21 mouse cellular contexts compared by ENCODE assay signal in the genomic region with DNA sequence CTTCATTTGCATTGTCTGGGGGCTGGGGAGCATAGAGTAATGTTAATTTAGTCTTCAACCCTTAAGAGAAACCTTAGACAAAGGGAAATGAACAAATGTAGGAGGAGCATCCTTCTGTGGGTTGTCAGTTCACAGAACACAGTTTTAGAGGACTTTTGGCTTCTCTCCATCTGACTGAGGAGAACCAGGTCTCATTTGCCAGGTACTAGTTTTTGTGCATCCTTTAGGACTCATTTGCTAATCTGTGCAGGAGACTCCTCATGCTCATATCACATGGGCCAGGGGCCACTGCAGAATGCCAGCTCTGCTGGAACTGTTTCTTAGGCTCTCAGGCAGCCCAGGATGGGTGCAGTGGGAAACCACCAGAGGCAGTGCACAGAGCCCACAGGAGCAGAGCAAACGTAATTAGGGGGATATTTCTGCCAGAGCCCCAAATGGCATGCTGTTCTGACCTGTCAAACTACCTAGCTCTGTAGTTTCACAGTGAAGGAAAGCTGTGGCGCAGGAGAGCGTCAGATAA. TPM values are rescaled to one million over a fixed set of nuclear protein-coding genes. Genes with fewer than 3 reads are reported as not detected.
DNase-seq lines count a peak whose midpoint lies in the region; ATAC-seq and TF ChIP-seq lines count a peak whose summit lies in the region.
"Had no signal": no experiment of that assay in that cellular context is flagged by ENCODE, and none has a peak within 500 bp of the region (broad histone marks: within the 10 kb centered on the region; RNA-seq: fewer than 3 reads in every experiment).

No protein-coding gene starts in this region.

- H3K36me3 ChIP-seq in forebrain, embryonic 13.5 days (ENCODE audit: poor library complexity, severe bottlenecking) = peaks cover 5% of the 10 kb centered on the region; the same call in 1 of the 2 replicates
- no peaks in the 10 kb centered on the region for H3K36me3 ChIP-seq in hindbrain, postnatal 0 days (ENCODE audit: insufficient read depth, low read length)
- H3K36me3 ChIP-seq in neural tube, embryonic 13.5 days = no peaks in the 10 kb centered on the region
- H3K36me3 ChIP-seq: G1E; limb, embryonic 10.5 days; liver, embryonic 15.5 days had no signal

- peak overlapping the region; percentile 80 for H3K4me2 ChIP-seq in forebrain, embryonic 13.5 days
- peak overlapping the region; percentile 80 for H3K4me2 ChIP-seq in hindbrain, postnatal 0 days (ENCODE audit: low read depth, low read length)
- peak overlapping the region; percentile 56 for H3K4me2 ChIP-seq in neural tube, embryonic 13.5 days
- H3K4me2 ChIP-seq: liver, embryonic 15.5 days had no signal

- peak overlapping the region; percentile 69 for H3K9ac ChIP-seq in forebrain, embryonic 13.5 days
- 0 out of 2 replicates have a peak overlapping the region, but pooled peaks have one; percentile 17 for H3K9ac ChIP-seq in hindbrain, postnatal 0 days (replicated peaks; ENCODE audit: low read length)
- peak overlapping the region; percentile 83 for H3K9ac ChIP-seq in neural tube, embryonic 13.5 days
- H3K9ac ChIP-seq: liver, embryonic 15.5 days had no signal

- H3K9me3 ChIP-seq in forebrain, embryonic 13.5 days (replicated peaks) = no peaks in the 10 kb centered on the region
- no peaks in the 10 kb centered on the region for H3K9me3 ChIP-seq in hindbrain, postnatal 0 days (ENCODE audit: low read length)
- no peaks in the 10 kb centered on the region for H3K9me3 ChIP-seq in neural tube, embryonic 13.5 days
- H3K9me3 ChIP-seq: limb, embryonic 10.5 days; liver, embryonic 15.5 days had no signal

- H3K27ac ChIP-seq in forebrain, embryonic 13.5 days = peak overlapping the region; percentile 97
- peak overlapping the region; percentile 54 for H3K27ac ChIP-seq in hindbrain, postnatal 0 days
- H3K27ac ChIP-seq in neural tube, embryonic 13.5 days (replicated peaks) = peak overlapping the region; percentile 96
- H3K27ac ChIP-seq: gastrocnemius, adult 2 months; limb, embryonic 10.5 days; liver, embryonic 15.5 days had no signal

- peak; percentile 56 for DNase-seq in brain, adult 2 months (ENCODE audit: low read depth, low spot score)
- peak; percentile 31 for DNase-seq in hindbrain, postnatal 0 days (ENCODE audit: low spot score)
- DNase-seq in frontal cortex, postnatal 14 days (ENCODE audit: low spot score in 2 of 2) = no peak
- DNase-seq: adrenal gland, postnatal 36 days; cerebellum, adult 11 months; gastrocnemius, adult 2 months; heart, postnatal 14 days; kidney, adult 11 months; kidney, postnatal 14 days; lung, postnatal 4 days; spleen, adult 18-20 months; thymus, postnatal 4 days had no signal

- WGBS in forebrain, embryonic 13.5 days = 22% methylated on average over 3 of the region's 3 CpGs
- WGBS in hindbrain, postnatal 0 days = 36% methylated on average over 3 of the region's 3 CpGs
- WGBS in neural tube, embryonic 13.5 days = 20% methylated on average over 3 of the region's 3 CpGs

- TF ChIP-seq CTCF in hindbrain, postnatal 0 days (IDR thresholded peaks at IDR 0.05; ENCODE audit: low read depth) = no peak

- peaks cover 44% of the 10 kb centered on the region for H3K27me3 ChIP-seq in forebrain, embryonic 13.5 days
- H3K27me3 ChIP-seq in hindbrain, postnatal 0 days (ENCODE audit: insufficient read depth, low read length) = peaks cover 41% of the 10 kb centered on the region
- H3K27me3 ChIP-seq in neural tube, embryonic 13.5 days = peaks cover 67% of the 10 kb centered on the region

- H3K4me3 ChIP-seq in forebrain, embryonic 13.5 days = peak overlapping the region; percentile 55
- H3K4me3 ChIP-seq in hindbrain, postnatal 0 days (ENCODE audit: low read length) = peak overlapping the region; percentile 49
- peak overlapping the region; percentile 50 for H3K4me3 ChIP-seq in neural tube, embryonic 13.5 days
- H3K4me3 ChIP-seq: erythroblast, embryonic 14.5 days; gastrocnemius, adult 2 months; limb, embryonic 10.5 days; liver, embryonic 15.5 days had no signal

- H3K4me1 ChIP-seq in forebrain, embryonic 13.5 days = peaks cover 17% of the 10 kb centered on the region
- peaks cover 2% of the 10 kb centered on the region; the same call in 1 of the 2 replicates for H3K4me1 ChIP-seq in hindbrain, postnatal 0 days (ENCODE audit: insufficient read depth, low read length)
- peaks cover 19% of the 10 kb centered on the region for H3K4me1 ChIP-seq in neural tube, embryonic 13.5 days (replicated peaks)
- H3K4me1 ChIP-seq: liver, embryonic 15.5 days had no signal

- ATAC-seq in forebrain, embryonic 13.5 days = peak; percentile 41; the same call in 1 of the 2 replicates
- ATAC-seq in hindbrain, postnatal 0 days = no peak
- peak; percentile 64 for ATAC-seq in neural tube, embryonic 13.5 days (ENCODE audit: low read depth)
- no peak for ATAC-seq in frontal cortex, adult (ENCODE audit: low TSS enrichment)
- no peak for ATAC-seq in cerebellum, adult (ENCODE audit: insufficient number of reproducible peaks, low FRiP score, low TSS enrichment)

RNA-seq across cellular contexts. Expression of gene Gad2, which starts 5.2 kb away (rescaled TPM):
- polyA plus RNA-seq in forebrain, embryonic 13.5 days (2015; fragmentation: Nextera tagmentation; extraction: Ambion mirVana) = 86.1 and 90.4 TPM in 2 replicates
- total RNA-seq in hindbrain, postnatal 0 days (2014; rRNA removed) = 34.9 and 40.0 TPM in 2 replicates
- 46.1 and 48.3 TPM in 2 replicates for polyA plus RNA-seq in hindbrain, postnatal 0 days (2015; fragmentation: Nextera tagmentation; extraction: Ambion mirVana)
- polyA plus RNA-seq in neural tube, embryonic 13.5 days (2015; fragmentation: Nextera tagmentation; extraction: Ambion mirVana) = 40.2 and 42.7 TPM in 2 replicates
- total RNA-seq: adrenal gland, postnatal 36 days; gastrocnemius, adult 2 months; heart, adult 8-10 months; heart, postnatal 14 days had no signal
- polyA plus RNA-seq: erythroblast, embryonic 14.5 days; G1E had no signal

Comparison
In these comparisons a context has a peak if more than half of its experiments do, and no peak if none do; other contexts are left out.
1. DNase-seq: peak in brain, adult 2 months (single experiment) and hindbrain, postnatal 0 days (single experiment); none in frontal cortex, postnatal 14 days (0 of 2).
2. ATAC-seq: peak in forebrain, embryonic 13.5 days (single experiment) and neural tube, embryonic 13.5 days (single experiment); none in hindbrain, postnatal 0 days (single experiment), frontal cortex, adult (single experiment) and cerebellum, adult (single experiment).
3. H3K9ac ChIP-seq: peak in every context shown above with its lines; median percentile 83 in neural tube, embryonic 13.5 days; 69 in forebrain, embryonic 13.5 days; 17 in hindbrain, postnatal 0 days.
4. Peak in every context shown above with its lines, with median percentiles within 50 percentile points of each other: H3K27ac ChIP-seq, H3K4me2 ChIP-seq and H3K4me3 ChIP-seq.